ENCODE assay signal across 14 mouse cellular contexts in the genomic region with DNA sequence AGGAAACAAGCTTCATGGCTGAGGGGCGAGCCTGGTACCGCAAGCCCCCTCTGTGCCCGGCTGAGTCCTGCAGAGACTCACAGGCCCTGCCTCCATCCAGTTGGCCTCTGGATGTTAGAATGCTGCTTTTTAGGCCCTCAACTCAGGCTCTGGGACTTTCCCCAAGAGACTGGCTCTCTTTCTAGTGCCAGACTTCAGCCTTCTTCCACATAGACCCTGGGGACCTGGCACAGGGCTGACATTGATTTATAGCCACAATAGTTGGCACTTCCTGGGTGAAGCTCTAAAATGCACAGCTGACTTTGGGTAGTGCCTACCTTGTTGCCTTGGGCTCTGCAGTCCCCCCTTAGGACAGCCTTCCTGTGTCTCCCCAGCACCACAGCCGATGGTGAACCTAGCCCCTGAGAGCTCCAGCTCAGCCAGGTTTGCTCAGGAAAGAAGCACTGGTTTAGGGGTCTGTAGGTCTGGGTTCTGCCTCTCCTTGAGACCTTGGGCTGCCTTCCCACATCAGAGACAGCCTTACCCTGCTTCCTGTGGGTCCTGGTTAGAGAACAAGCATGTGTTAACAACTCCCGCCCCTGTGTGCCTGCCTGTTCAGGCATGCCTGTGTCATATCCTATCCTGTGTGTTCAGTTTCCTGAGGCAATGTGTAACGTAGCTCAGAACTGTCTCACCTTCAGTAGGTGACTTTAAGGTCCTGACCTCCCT. TPM values are rescaled to one million over a fixed set of nuclear protein-coding genes. Genes with fewer than 3 reads are reported as not detected.
A peak's percentile ranks its signal among the peaks of the same experiment; 100 is the strongest.
DNase-seq lines count a peak whose midpoint lies in the region; ATAC-seq and TF ChIP-seq lines count a peak whose summit lies in the region.
"Had no signal": no experiment of that assay in that cellular context is flagged by ENCODE, and none has a peak within 500 bp of the region (broad histone marks: within the 10 kb centered on the region; RNA-seq: fewer than 3 reads in every experiment).

No protein-coding gene starts in this region.

- no peak overlapping the region for H3K4me3 ChIP-seq in hindbrain, embryonic 16.5 days (ENCODE audit: low read length)
- no peak overlapping the region for H3K4me3 ChIP-seq in hindbrain, postnatal 0 days (ENCODE audit: low read length)
- H3K4me3 ChIP-seq in ES-Bruce4 (ENCODE audit: low read depth, low read length) = no peak overlapping the region
- H3K4me3 ChIP-seq in limb, embryonic 14.5 days (replicated peaks; ENCODE audit: low read length) = no peak overlapping the region
- H3K4me3 ChIP-seq in midbrain, embryonic 15.5 days = no peak overlapping the region
- H3K4me3 ChIP-seq: heart, embryonic 10.5 days; neural tube, embryonic 13.5 days had no signal

- no peak for DNase-seq in hindbrain, postnatal 0 days (ENCODE audit: low spot score)
- peak; percentile 47 for DNase-seq in limb, embryonic 14.5 days (ENCODE audit: low spot score)
- peak; percentile 52 to 63 for DNase-seq in thymus, postnatal 36 days
- no peak for DNase-seq in kidney, postnatal 10 days
- no peak for DNase-seq in heart, postnatal 14 days
- DNase-seq: adrenal gland, postnatal 25 days; cerebellum, adult 18-20 months; layer of hippocampus, adult 9-11 months; right cerebral cortex, postnatal 4 days had no signal

- TF ChIP-seq EP300 in ES-Bruce4 (IDR thresholded peaks at IDR 0.05; ENCODE audit: insufficient read depth, low read depth, low read length) = no peak

- no peaks in the 10 kb centered on the region for H3K27me3 ChIP-seq in hindbrain, embryonic 16.5 days (replicated peaks; ENCODE audit: control insufficient read depth, insufficient read depth, low read length)
- H3K27me3 ChIP-seq in hindbrain, postnatal 0 days (ENCODE audit: insufficient read depth, low read length) = no peaks in the 10 kb centered on the region
- no peaks in the 10 kb centered on the region for H3K27me3 ChIP-seq in ES-Bruce4 (ENCODE audit: control insufficient read depth, insufficient read depth, low read length, poor library complexity, severe bottlenecking)
- no peaks in the 10 kb centered on the region for H3K27me3 ChIP-seq in limb, embryonic 14.5 days (ENCODE audit: control insufficient read depth, insufficient read depth, low read length)
- H3K27me3 ChIP-seq in midbrain, embryonic 15.5 days (replicated peaks) = no peaks in the 10 kb centered on the region
- H3K27me3 ChIP-seq: neural tube, embryonic 13.5 days had no signal

- no peaks in the 10 kb centered on the region for H3K9me3 ChIP-seq in hindbrain, embryonic 16.5 days (ENCODE audit: control insufficient read depth, low read length)
- no peaks in the 10 kb centered on the region for H3K9me3 ChIP-seq in hindbrain, postnatal 0 days (ENCODE audit: low read length)
- H3K9me3 ChIP-seq in ES-Bruce4 (replicated peaks; ENCODE audit: control insufficient read depth, insufficient read depth, low read length, poor library complexity, severe bottlenecking) = no peaks in the 10 kb centered on the region
- H3K9me3 ChIP-seq in limb, embryonic 14.5 days (ENCODE audit: control insufficient read depth, low read length) = no peaks in the 10 kb centered on the region
- H3K9me3 ChIP-seq in midbrain, embryonic 15.5 days = no peaks in the 10 kb centered on the region

- no peak for TF ChIP-seq CTCF in hindbrain, postnatal 0 days (IDR thresholded peaks at IDR 0.05; ENCODE audit: low read depth)
- no peak for TF ChIP-seq CTCF in ES-Bruce4 (IDR thresholded peaks at IDR 0.05; ENCODE audit: low read depth, low read length)

- H3K4me1 ChIP-seq in hindbrain, embryonic 16.5 days (ENCODE audit: control insufficient read depth, insufficient read depth, low read depth, low read length) = no peaks in the 10 kb centered on the region; the same call in 1 of the 2 replicates
- H3K4me1 ChIP-seq in hindbrain, postnatal 0 days (ENCODE audit: insufficient read depth, low read length) = no peaks in the 10 kb centered on the region
- H3K4me1 ChIP-seq in ES-Bruce4 (ENCODE audit: control insufficient read depth, insufficient read depth, low read length) = peaks cover 6% of the 10 kb centered on the region
- no peaks in the 10 kb centered on the region for H3K4me1 ChIP-seq in limb, embryonic 14.5 days (ENCODE audit: control insufficient read depth, insufficient read depth, low read length)
- no peaks in the 10 kb centered on the region for H3K4me1 ChIP-seq in midbrain, embryonic 15.5 days
- H3K4me1 ChIP-seq: heart, embryonic 10.5 days had no signal

- no peaks in the 10 kb centered on the region for H3K36me3 ChIP-seq in hindbrain, embryonic 16.5 days (ENCODE audit: control insufficient read depth, insufficient read depth, low read length)
- no peaks in the 10 kb centered on the region for H3K36me3 ChIP-seq in hindbrain, postnatal 0 days (ENCODE audit: insufficient read depth, low read length)
- H3K36me3 ChIP-seq in ES-Bruce4 (ENCODE audit: control insufficient read depth, insufficient read depth, low read length, poor library complexity, severe bottlenecking) = no peaks in the 10 kb centered on the region
- H3K36me3 ChIP-seq in limb, embryonic 14.5 days (ENCODE audit: control insufficient read depth, insufficient read depth, low read length) = no peaks in the 10 kb centered on the region
- no peaks in the 10 kb centered on the region for H3K36me3 ChIP-seq in midbrain, embryonic 15.5 days (replicated peaks)
- H3K36me3 ChIP-seq: heart, embryonic 10.5 days; neural tube, embryonic 13.5 days had no signal

- TF ChIP-seq POLR2A in ES-Bruce4 (IDR thresholded peaks at IDR 0.05; ENCODE audit: insufficient read depth, low read length) = no peak
- TF ChIP-seq POLR2A in limb, embryonic 14.5 days (IDR thresholded peaks at IDR 0.05; ENCODE audit: borderline replicate concordance, extremely low read depth, insufficient read depth, insufficient read length) = no peak

- WGBS in hindbrain, embryonic 16.5 days = 76% methylated on average over 6 of the region's 6 CpGs
- WGBS in hindbrain, postnatal 0 days = 79% methylated on average over 6 of the region's 6 CpGs
- WGBS in limb, embryonic 14.5 days = 77% methylated on average over 6 of the region's 6 CpGs
- 86% methylated on average over 6 of the region's 6 CpGs for WGBS in midbrain, embryonic 15.5 days

- H3K4me2 ChIP-seq in hindbrain, embryonic 16.5 days (ENCODE audit: low read length) = no peak overlapping the region
- no peak overlapping the region for H3K4me2 ChIP-seq in hindbrain, postnatal 0 days (ENCODE audit: low read depth, low read length)
- H3K4me2 ChIP-seq in limb, embryonic 14.5 days (replicated peaks; ENCODE audit: low read depth, low read length, severe bottlenecking) = no peak overlapping the region
- no peak overlapping the region for H3K4me2 ChIP-seq in midbrain, embryonic 15.5 days
- H3K4me2 ChIP-seq: neural tube, embryonic 13.5 days had no signal

- H3K9ac ChIP-seq in hindbrain, embryonic 16.5 days (ENCODE audit: low read depth, low read length) = no peak overlapping the region
- H3K9ac ChIP-seq in hindbrain, postnatal 0 days (replicated peaks; ENCODE audit: low read length) = no peak overlapping the region
- no peak overlapping the region for H3K9ac ChIP-seq in ES-Bruce4 (ENCODE audit: low read depth, poor library complexity, severe bottlenecking)
- no peak overlapping the region for H3K9ac ChIP-seq in limb, embryonic 14.5 days (ENCODE audit: low read depth, low read length, severe bottlenecking)
- no peak overlapping the region for H3K9ac ChIP-seq in midbrain, embryonic 15.5 days
- H3K9ac ChIP-seq: neural tube, embryonic 13.5 days had no signal

- intact Hi-C loops in heart, postnatal 14 days (cut with DNase I) = no loop called here

- ATAC-seq in hindbrain, embryonic 16.5 days = 0 out of 2 replicates have a peak, but pooled peaks have one; percentile 10
- ATAC-seq in hindbrain, postnatal 0 days = no peak
- no peak for ATAC-seq in limb, embryonic 14.5 days (ENCODE audit: low FRiP score, low read depth)
- no peak for ATAC-seq in midbrain, embryonic 15.5 days (replicated peaks)

- no peak overlapping the region for H3K27ac ChIP-seq in hindbrain, embryonic 16.5 days (ENCODE audit: low read depth, low read length)
- H3K27ac ChIP-seq in hindbrain, postnatal 0 days = no peak overlapping the region
- H3K27ac ChIP-seq in ES-Bruce4 (ENCODE audit: insufficient read depth, low read length) = peak overlapping the region; percentile 20
- H3K27ac ChIP-seq in limb, embryonic 14.5 days (replicated peaks; ENCODE audit: low read depth, low read length) = no peak overlapping the region
- no peak overlapping the region for H3K27ac ChIP-seq in midbrain, embryonic 15.5 days
- H3K27ac ChIP-seq: heart, embryonic 10.5 days; neural tube, embryonic 13.5 days had no signal

RNA-seq across cellular contexts. Expression of a gene that starts 9.3 kb away (rescaled TPM):
- 1.5 and 1.7 TPM in 2 replicates for polyA plus RNA-seq in hindbrain, embryonic 16.5 days (2015; fragmentation: Nextera tagmentation; extraction: Ambion mirVana)
- total RNA-seq in hindbrain, postnatal 0 days (2014; rRNA removed) = 0.93 and 1.2 TPM in 2 replicates
- polyA plus RNA-seq in hindbrain, postnatal 0 days (2015; fragmentation: Nextera tagmentation; extraction: Ambion mirVana) = 0.66 and 0.73 TPM in 2 replicates
- polyA plus RNA-seq in ES-Bruce4 (2011; ENCODE audit: insufficient read depth, insufficient read length, low read depth, missing spikeins) = 0.67 and 1.1 TPM in 2 replicates
- 0.58 and 0.98 TPM in 2 replicates for polyA plus RNA-seq in limb, embryonic 14.5 days (2012; rRNA removed)
- 1.3 TPM in 2 replicates for polyA plus RNA-seq in limb, embryonic 14.5 days (2014; fragmentation: Nextera tagmentation; extraction: Ambion mirVana)
- 1.8 and 1.9 TPM in 2 replicates for polyA plus RNA-seq in midbrain, embryonic 15.5 days (2015; fragmentation: Nextera tagmentation; extraction: Ambion mirVana)
- total RNA-seq in heart, postnatal 14 days (2021) = under 1 TPM; 0.19 to 0.34 TPM

RNA-seq across cellular contexts. Expression of a gene that starts 17.2 kb away (rescaled TPM):
- polyA plus RNA-seq in hindbrain, embryonic 16.5 days (2015; fragmentation: Nextera tagmentation; extraction: Ambion mirVana) = 140 and 152 TPM in 2 replicates
- 45.5 and 63.8 TPM in 2 replicates for total RNA-seq in hindbrain, postnatal 0 days (2014; rRNA removed)
- 176 and 181 TPM in 2 replicates for polyA plus RNA-seq in hindbrain, postnatal 0 days (2015; fragmentation: Nextera tagmentation; extraction: Ambion mirVana)
- 49.7 and 55.2 TPM in 2 replicates for polyA plus RNA-seq in ES-Bruce4 (2011; ENCODE audit: insufficient read depth, insufficient read length, low read depth, missing spikeins)
- 49.8 and 61.7 TPM in 2 replicates for polyA plus RNA-seq in limb, embryonic 14.5 days (2012; rRNA removed)
- 116 and 122 TPM in 2 replicates for polyA plus RNA-seq in limb, embryonic 14.5 days (2014; fragmentation: Nextera tagmentation; extraction: Ambion mirVana)
- polyA plus RNA-seq in midbrain, embryonic 15.5 days (2015; fragmentation: Nextera tagmentation; extraction: Ambion mirVana) = 129 and 136 TPM in 2 replicates
- 10 to 100 TPM; 68.4 to 73.5 TPM for total RNA-seq in heart, postnatal 14 days (2021)

RNA-seq across cellular contexts. Expression of a gene that starts 17.5 kb away (rescaled TPM):
- 497 and 554 TPM in 2 replicates for polyA plus RNA-seq in hindbrain, embryonic 16.5 days (2015; fragmentation: Nextera tagmentation; extraction: Ambion mirVana)
- total RNA-seq in hindbrain, postnatal 0 days (2014; rRNA removed) = 41.1 and 46.1 TPM in 2 replicates
- 600 and 645 TPM in 2 replicates for polyA plus RNA-seq in hindbrain, postnatal 0 days (2015; fragmentation: Nextera tagmentation; extraction: Ambion mirVana)
- polyA plus RNA-seq in ES-Bruce4 (2011; ENCODE audit: insufficient read depth, insufficient read length, low read depth, missing spikeins) = 289 and 317 TPM in 2 replicates
- polyA plus RNA-seq in limb, embryonic 14.5 days (2012; rRNA removed) = 448 and 806 TPM in 2 replicates
- polyA plus RNA-seq in limb, embryonic 14.5 days (2014; fragmentation: Nextera tagmentation; extraction: Ambion mirVana) = 1,031 and 1,116 TPM in 2 replicates
- 523 and 527 TPM in 2 replicates for polyA plus RNA-seq in midbrain, embryonic 15.5 days (2015; fragmentation: Nextera tagmentation; extraction: Ambion mirVana)
- 100 to 1,000 TPM; 312 to 359 TPM for total RNA-seq in heart, postnatal 14 days (2021)

RNA-seq across cellular contexts. Expression of a gene that starts 56.2 kb away (rescaled TPM):
- 4.4 and 6.9 TPM in 2 replicates for polyA plus RNA-seq in hindbrain, embryonic 16.5 days (2015; fragmentation: Nextera tagmentation; extraction: Ambion mirVana)
- total RNA-seq in hindbrain, postnatal 0 days (2014; rRNA removed) = 7.5 and 8.8 TPM in 2 replicates
- 2.7 and 3.3 TPM in 2 replicates for polyA plus RNA-seq in hindbrain, postnatal 0 days (2015; fragmentation: Nextera tagmentation; extraction: Ambion mirVana)
- 1.8 and 2.5 TPM in 2 replicates for polyA plus RNA-seq in ES-Bruce4 (2011; ENCODE audit: insufficient read depth, insufficient read length, low read depth, missing spikeins)
- 7.6 and 8.1 TPM in 2 replicates for polyA plus RNA-seq in limb, embryonic 14.5 days (2012; rRNA removed)
- 7.8 and 8.9 TPM in 2 replicates for polyA plus RNA-seq in limb, embryonic 14.5 days (2014; fragmentation: Nextera tagmentation; extraction: Ambion mirVana)
- 3.6 and 4.6 TPM in 2 replicates for polyA plus RNA-seq in midbrain, embryonic 15.5 days (2015; fragmentation: Nextera tagmentation; extraction: Ambion mirVana)
- 10 to 100 TPM; 11.6 to 11.8 TPM for total RNA-seq in heart, postnatal 14 days (2021)

Comparison
In these comparisons a context has a peak if more than half of its experiments do, and no peak if none do; other contexts are left out.
1. DNase-seq: peak in limb, embryonic 14.5 days (single experiment) and thymus, postnatal 36 days (2 of 2); none in hindbrain, postnatal 0 days (single experiment), kidney, postnatal 10 days (single experiment) and heart, postnatal 14 days (0 of 2).